Mouse (Mus musculus) CD4-positive helper T cell, adult 2 months (primary cell): Measurements from ENCODE around the gene Rmi2.
A peak's percentile ranks its signal among the peaks of the same experiment; 100 is the strongest.
"Not testable (repeated sequence)": the region's sequence is repeated elsewhere in the genome, so short reads cannot be mapped to it uniquely, and the experiment has no call there.

Source experiments
- DNase-seq: peaks from one replicate; pipeline ENCODE4 v3.0.0-alpha.2; 2012; ENCODE audit warnings: low read depth, missing footprints, low spot score

Gene Rmi2

GRCm38 (mm10) chr16:10827269-10827668, 7.6 kb upstream of the Rmi2 start:
- DNase-seq: no peak

- DNase-seq: no peak
Observed at GRCm38 (mm10) chr16:10827766-10828460, 6.9 kb upstream of the Rmi2 start.

GRCm38 (mm10) chr16:10828461-10828805, 6.4 kb upstream of the Rmi2 start:
- no peak for DNase-seq

GRCm38 (mm10) chr16:10834542-10834910, 333 bp upstream of the Rmi2 start:
- DNase-seq: no peak

- no peak for DNase-seq
Observed at GRCm38 (mm10) chr16:10836388-10836787, 1.5 kb downstream of the Rmi2 start.

GRCm38 (mm10) chr16:10837250-10837649, 2.4 kb downstream of the Rmi2 start:
- DNase-seq: no peak

GRCm38 (mm10) chr16:10837903-10838302, 3.0 kb downstream of the Rmi2 start:
- peak; percentile 30 for DNase-seq

- no peak for DNase-seq
Observed at GRCm38 (mm10) chr16:10838487-10839245, 3.8 kb downstream of the Rmi2 start.

- peak; percentile 56 for DNase-seq
Observed at GRCm38 (mm10) chr16:10840018-10840417, 5.2 kb downstream of the Rmi2 start.

- no peak for DNase-seq
Observed at GRCm38 (mm10) chr16:10842282-10842855, 7.5 kb downstream of the Rmi2 start.

- peak; percentile 88 for DNase-seq
Observed at GRCm38 (mm10) chr16:10843486-10844318, 8.8 kb downstream of the Rmi2 start.

GRCm38 (mm10) chr16:10844319-10844670, 9.4 kb downstream of the Rmi2 start:
- no peak for DNase-seq

GRCm38 (mm10) chr16:10845952-10846351, 11.1 kb downstream of the Rmi2 start:
- DNase-seq: no peak

- DNase-seq: peak; percentile 70
Observed at GRCm38 (mm10) chr16:10846503-10846902, 11.6 kb downstream of the Rmi2 start.

- no peak for DNase-seq
Observed at GRCm38 (mm10) chr16:10849965-10850861, 15.4 kb downstream of the Rmi2 start.

GRCm38 (mm10) chr16:10850905-10851304, 16.0 kb downstream of the Rmi2 start:
- DNase-seq: no peak

- DNase-seq: not testable (repeated sequence)
Observed at GRCm38 (mm10) chr16:10852216-10852615, 17.4 kb downstream of the Rmi2 start.

- DNase-seq: no peak
Observed at GRCm38 (mm10) chr16:10859726-10860245, 24.9 kb downstream of the Rmi2 start.

- DNase-seq: no peak
Observed at GRCm38 (mm10) chr16:10861408-10861807, 26.5 kb downstream of the Rmi2 start.

- DNase-seq: no peak
Observed at GRCm38 (mm10) chr16:10864833-10865591, 30.2 kb downstream of the Rmi2 start.
